Mouse (Mus musculus): ENCODE measurements around the gene Col18a1. TPM values are rescaled to one million over a fixed set of nuclear protein-coding genes. Genes with fewer than 3 reads are reported as not detected.

The Col18a1 gene
- total and polyA plus RNA-seq, 2 experiments from 2014 or later: 11.7 to 28.4 TPM

DNA sequence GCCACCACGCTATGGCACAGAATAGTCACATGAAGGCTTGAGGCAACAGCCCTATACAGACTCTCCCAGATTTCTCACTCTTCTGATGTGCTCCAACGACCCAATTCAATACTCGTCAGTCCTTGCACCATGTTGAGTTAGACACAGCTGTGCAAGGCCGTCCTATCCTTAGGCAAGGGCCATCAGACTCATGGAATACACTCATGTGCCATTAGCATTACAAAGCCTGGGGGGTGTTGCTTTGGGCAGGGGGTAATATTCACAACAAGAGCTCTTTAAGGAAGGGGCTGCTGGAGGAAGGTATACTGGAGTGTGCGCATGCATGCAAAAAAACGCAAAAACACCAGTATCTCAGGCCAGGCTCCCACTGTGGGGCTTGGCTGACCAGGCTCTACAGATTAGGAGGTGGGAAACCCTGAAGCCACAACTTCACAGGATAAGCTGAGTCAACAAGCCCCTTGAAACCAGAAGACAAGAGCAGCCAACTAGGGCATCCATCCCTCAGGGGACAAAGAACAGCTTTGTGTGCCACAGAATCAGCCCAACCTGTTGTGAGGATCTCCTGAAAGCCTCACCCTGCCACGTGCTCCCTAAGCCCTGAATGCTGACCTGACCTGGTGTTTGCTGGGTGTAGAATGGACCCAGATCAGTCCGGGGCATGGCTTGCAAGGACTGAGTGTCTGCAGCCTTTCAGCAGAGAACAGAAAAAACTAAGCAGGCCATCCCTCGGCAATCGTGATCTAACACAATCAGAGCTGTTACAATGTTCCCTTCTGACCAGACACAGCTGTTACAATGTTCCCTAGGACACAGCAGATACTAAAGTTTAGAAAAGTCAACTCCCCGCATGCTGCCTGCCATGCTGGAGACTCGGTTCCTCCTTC is 69.1 kb downstream of the Col18a1 start:
- H3K27me3 ChIP-seq (ENCODE audit: insufficient read depth, low read length): no peaks in the 10 kb centered on the region
- no peak overlapping the region for H3K9ac ChIP-seq
- ATAC-seq (no peak; the same call in 1 of the 2 replicates), DNase-seq (no peak)
- no peak for TF ChIP-seq CTCF (IDR thresholded peaks at IDR 0.05; ENCODE audit: low read depth)
- H3K9me3 ChIP-seq (ENCODE audit: low read length): peaks cover 5% of the 10 kb centered on the region; the same call in 1 of the 2 replicates
- H3K27ac ChIP-seq (ENCODE audit: low read depth, low read length): no peak overlapping the region
- no peak overlapping the region for H3K4me2 ChIP-seq (ENCODE audit: low read depth)
- H3K4me1 ChIP-seq (ENCODE audit: insufficient read depth): no peaks in the 10 kb centered on the region
- 55% methylated on average over 12 of the region's 12 CpGs for WGBS
- H3K36me3 ChIP-seq (ENCODE audit: insufficient read depth): no peaks in the 10 kb centered on the region
- no peak overlapping the region for H3K4me3 ChIP-seq (ENCODE audit: low read depth, low read length)

DNA sequence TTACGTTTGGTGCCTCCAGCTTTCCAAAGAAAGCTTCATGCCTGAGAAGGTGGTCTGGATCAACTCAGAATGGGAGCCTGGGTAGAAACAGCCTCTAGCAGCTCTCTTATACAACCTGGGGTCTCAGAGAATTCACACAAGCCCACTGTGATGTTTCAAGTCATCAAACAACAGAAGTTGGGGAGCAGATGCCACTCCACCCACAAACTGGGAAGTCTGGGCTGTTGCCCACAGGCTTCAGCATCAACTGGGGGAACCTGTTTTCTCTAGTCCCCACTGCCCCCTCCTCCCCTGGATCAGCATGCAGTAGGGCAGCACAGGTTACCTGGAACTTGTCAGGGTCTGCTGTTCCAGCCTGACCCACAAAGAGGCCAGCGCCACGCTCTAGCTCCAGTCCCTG is 70.7 kb downstream of the Col18a1 start:
- Histone ChIP-seq H3K9me3 (ENCODE audit: low read length) (peaks cover 5% of the 10 kb centered on the region; the same call in 1 of the 2 replicates), H3K27ac (ENCODE audit: low read depth, low read length) (no peak overlapping the region), H3K4me3 (ENCODE audit: low read depth, low read length) (no peak overlapping the region), H3K9ac (no peak overlapping the region), H3K27me3 (ENCODE audit: insufficient read depth, low read length) (no peaks in the 10 kb centered on the region), H3K36me3 (ENCODE audit: insufficient read depth) (no peaks in the 10 kb centered on the region), H3K4me1 (ENCODE audit: insufficient read depth) (no peaks in the 10 kb centered on the region), H3K4me2 (ENCODE audit: low read depth) (no peak overlapping the region)
- no peak for TF ChIP-seq CTCF (IDR thresholded peaks at IDR 0.05; ENCODE audit: low read depth)
- DNase-seq: no peak
- no peak for ATAC-seq
- WGBS: 98% methylated on average over 3 of the region's 3 CpGs

DNA sequence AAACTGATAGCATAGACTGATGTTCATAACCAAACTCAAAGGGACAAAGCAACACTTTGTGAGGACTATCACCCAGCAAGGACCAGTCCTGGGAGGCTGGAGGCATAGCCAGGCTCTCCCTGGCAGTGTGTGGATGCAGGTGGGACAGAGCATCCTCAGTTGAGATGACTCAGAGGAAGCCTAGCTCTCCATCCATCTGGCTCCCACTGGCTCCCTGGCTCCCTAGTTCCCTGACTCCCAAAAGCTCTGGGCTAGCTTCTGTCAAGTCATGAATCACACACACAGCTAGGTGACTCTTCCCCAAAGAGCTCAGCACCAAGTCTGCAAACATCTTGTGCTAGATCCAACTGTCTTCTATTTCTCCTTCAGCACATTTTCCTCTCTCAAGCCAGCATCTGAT is 72.5 kb downstream of the Col18a1 start:
- DNase-seq (no peak), ATAC-seq (no peak)
- H3K9ac ChIP-seq: no peak overlapping the region
- no peak overlapping the region for H3K27ac ChIP-seq (ENCODE audit: low read depth, low read length)
- no peaks in the 10 kb centered on the region for H3K4me1 ChIP-seq (ENCODE audit: insufficient read depth)
- H3K4me3 ChIP-seq (ENCODE audit: low read depth, low read length): no peak overlapping the region
- no peak overlapping the region for H3K4me2 ChIP-seq (ENCODE audit: low read depth)
- no peak for TF ChIP-seq CTCF (IDR thresholded peaks at IDR 0.05; ENCODE audit: low read depth)
- peaks cover 5% of the 10 kb centered on the region; the same call in 1 of the 2 replicates for H3K9me3 ChIP-seq (ENCODE audit: low read length)
- no peaks in the 10 kb centered on the region for H3K27me3 ChIP-seq (ENCODE audit: insufficient read depth, low read length)
- no peaks in the 10 kb centered on the region for H3K36me3 ChIP-seq (ENCODE audit: insufficient read depth)

DNA sequence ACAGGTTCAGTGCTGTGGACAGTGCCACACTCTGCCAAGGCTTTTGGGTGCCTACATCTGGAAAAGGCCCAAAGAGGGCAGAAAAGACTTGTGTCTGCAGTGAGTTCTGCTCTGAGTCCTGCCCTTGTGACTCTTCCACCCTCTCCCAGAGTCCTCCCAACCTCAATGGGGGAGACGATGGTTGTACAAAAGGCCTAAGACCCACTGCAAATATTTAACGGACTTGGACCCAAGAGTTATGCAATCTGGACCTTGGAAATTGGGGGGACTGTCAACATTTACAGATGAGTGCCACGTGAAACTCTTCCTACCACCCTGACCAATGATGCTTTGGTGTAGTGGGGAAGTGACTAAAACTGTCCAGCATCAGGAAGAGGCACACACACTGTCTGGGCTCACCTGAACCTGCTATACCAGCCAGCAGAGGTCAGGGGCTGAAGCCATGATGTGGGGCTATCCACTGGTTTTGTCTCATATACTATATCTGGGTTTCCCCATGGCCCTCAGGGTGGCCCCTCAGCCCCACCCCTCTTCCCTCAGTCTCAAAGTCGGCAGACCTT is 74.7 kb downstream of the Col18a1 start:
- no peak overlapping the region for H3K4me3 ChIP-seq (ENCODE audit: low read depth, low read length)
- TF ChIP-seq CTCF (IDR thresholded peaks at IDR 0.05; ENCODE audit: low read depth): no peak
- no peak overlapping the region for H3K27ac ChIP-seq (ENCODE audit: low read depth, low read length)
- H3K4me2 ChIP-seq (ENCODE audit: low read depth): no peak overlapping the region
- no peaks in the 10 kb centered on the region for H3K36me3 ChIP-seq (ENCODE audit: insufficient read depth)
- no peak for ATAC-seq
- no peak overlapping the region for H3K9ac ChIP-seq
- WGBS: 82% methylated on average over 4 of the region's 4 CpGs
- DNase-seq: no peak
- H3K27me3 ChIP-seq (ENCODE audit: insufficient read depth, low read length): no peaks in the 10 kb centered on the region
- H3K9me3 ChIP-seq (ENCODE audit: low read length): peaks cover 5% of the 10 kb centered on the region; the same call in 1 of the 2 replicates
- no peaks in the 10 kb centered on the region for H3K4me1 ChIP-seq (ENCODE audit: insufficient read depth)

DNA sequence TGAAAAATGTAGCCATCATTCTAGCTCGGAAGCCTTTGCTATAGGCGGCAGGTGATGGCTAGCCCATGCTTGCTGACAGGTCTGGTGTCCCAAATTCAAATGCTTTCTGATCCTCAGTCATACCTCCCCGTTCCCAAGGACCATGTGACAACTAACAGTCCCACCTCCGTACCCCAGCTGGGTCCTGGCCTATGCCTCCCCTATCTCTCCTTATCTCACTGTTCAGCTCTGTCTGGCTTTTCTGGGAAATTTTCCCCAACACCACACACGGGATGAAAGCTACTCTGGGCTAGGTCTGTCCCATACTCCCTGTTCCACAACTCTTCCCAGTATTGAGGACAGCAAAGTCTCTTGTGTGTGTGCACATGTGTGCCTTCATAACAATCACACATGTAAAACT is 76.3 kb downstream of the Col18a1 start:
- TF ChIP-seq CTCF (IDR thresholded peaks at IDR 0.05; ENCODE audit: low read depth): no peak
- Histone ChIP-seq H3K27me3 (ENCODE audit: insufficient read depth, low read length) (no peaks in the 10 kb centered on the region), H3K4me3 (ENCODE audit: low read depth, low read length) (no peak overlapping the region), H3K9me3 (ENCODE audit: low read length) (peaks cover 5% of the 10 kb centered on the region; the same call in 1 of the 2 replicates), H3K36me3 (ENCODE audit: insufficient read depth) (no peaks in the 10 kb centered on the region), H3K4me2 (ENCODE audit: low read depth) (no peak overlapping the region), H3K9ac (no peak overlapping the region), H3K4me1 (ENCODE audit: insufficient read depth) (no peaks in the 10 kb centered on the region), H3K27ac (ENCODE audit: low read depth, low read length) (no peak overlapping the region)
- ATAC-seq (no peak), DNase-seq (no peak)
- 88% methylated on average over 5 of the region's 5 CpGs for WGBS

DNA sequence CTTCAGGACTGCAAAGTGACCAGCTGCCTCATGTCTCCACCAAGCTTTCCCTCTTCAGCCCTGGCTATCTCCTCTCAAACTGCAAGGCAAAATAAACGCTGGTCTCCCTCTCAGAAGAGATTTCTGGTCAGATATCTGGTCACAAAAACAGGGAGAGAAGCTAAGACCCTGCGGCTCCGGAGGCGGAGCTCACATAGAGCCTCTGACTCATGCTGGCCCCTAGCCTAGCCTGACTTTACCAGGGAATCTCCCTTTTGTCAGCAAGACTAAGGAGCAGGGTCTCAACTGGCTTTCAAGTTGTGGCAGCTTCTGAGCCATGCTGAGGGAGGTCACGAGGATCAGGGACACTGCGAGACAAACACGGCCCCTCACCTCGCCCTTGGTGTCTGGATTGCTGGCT is 77.0 kb downstream of the Col18a1 start:
- Histone ChIP-seq H3K27me3 (ENCODE audit: insufficient read depth, low read length) (no peaks in the 10 kb centered on the region), H3K36me3 (ENCODE audit: insufficient read depth) (no peaks in the 10 kb centered on the region), H3K9me3 (ENCODE audit: low read length) (peaks cover 5% of the 10 kb centered on the region; the same call in 1 of the 2 replicates), H3K4me3 (ENCODE audit: low read depth, low read length) (no peak overlapping the region), H3K27ac (ENCODE audit: low read depth, low read length) (no peak overlapping the region), H3K4me2 (ENCODE audit: low read depth) (no peak overlapping the region), H3K9ac (no peak overlapping the region), H3K4me1 (ENCODE audit: insufficient read depth) (no peaks in the 10 kb centered on the region)
- TF ChIP-seq CTCF (IDR thresholded peaks at IDR 0.05; ENCODE audit: low read depth): no peak
- WGBS: 52% methylated on average over 8 of the region's 8 CpGs
- ATAC-seq (no peak), DNase-seq (no peak)

DNA sequence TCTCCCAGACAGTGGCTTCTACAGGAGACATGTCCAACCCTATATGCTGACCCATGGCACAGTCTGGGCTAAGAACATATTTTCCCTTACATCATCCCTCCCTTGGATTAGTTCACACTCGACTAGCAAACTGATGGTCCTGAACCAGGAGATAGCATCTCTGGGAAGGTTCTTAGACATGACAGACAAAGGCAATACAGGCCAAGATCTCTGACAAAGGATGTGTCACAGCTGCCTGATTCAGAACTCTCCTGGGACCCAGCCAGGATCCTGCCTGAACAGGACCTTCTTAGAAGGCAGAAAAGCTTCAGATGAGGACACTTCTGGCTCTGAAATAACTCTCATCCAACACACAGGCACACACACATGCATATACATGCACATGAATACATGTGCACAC is 81.8 kb downstream of the Col18a1 start:
- Histone ChIP-seq H3K27ac (ENCODE audit: low read depth, low read length) (no peak overlapping the region), H3K27me3 (ENCODE audit: insufficient read depth, low read length) (no peaks in the 10 kb centered on the region), H3K9ac (no peak overlapping the region), H3K4me3 (ENCODE audit: low read depth, low read length) (no peak overlapping the region), H3K36me3 (ENCODE audit: insufficient read depth) (no peaks in the 10 kb centered on the region), H3K4me2 (ENCODE audit: low read depth) (no peak overlapping the region), H3K9me3 (ENCODE audit: low read length) (no peaks in the 10 kb centered on the region), H3K4me1 (ENCODE audit: insufficient read depth) (no peaks in the 10 kb centered on the region)
- ATAC-seq (no peak), DNase-seq (no peak)
- WGBS: 77% methylated on average over 1 of the region's 1 CpGs
- no peak for TF ChIP-seq CTCF (IDR thresholded peaks at IDR 0.05; ENCODE audit: low read depth)
